Mouse (Mus musculus): Measurements from ENCODE around the gene Ccdc57.

DNA sequence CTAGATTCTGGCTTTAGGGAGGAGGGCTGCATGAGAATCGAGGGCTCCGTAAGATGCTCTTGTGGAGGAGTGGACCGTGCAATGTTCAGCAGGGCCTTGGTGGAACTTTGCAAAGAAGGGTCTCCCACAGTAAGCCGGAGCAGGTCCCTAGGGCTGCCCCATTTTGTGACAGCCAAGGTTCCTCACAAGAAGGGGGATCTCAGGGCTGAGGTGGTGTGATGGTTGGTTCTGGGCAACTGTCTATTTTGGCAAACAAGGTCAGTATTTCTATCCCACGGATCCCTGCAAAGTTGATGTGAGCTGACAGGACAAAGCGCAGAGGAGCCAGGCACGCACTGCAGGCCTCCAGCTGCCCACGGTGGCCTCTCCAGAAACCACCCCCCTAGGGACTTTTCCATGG is 18.6 kb upstream of the Ccdc57 start:
- no peak for TF ChIP-seq POLR2A (IDR thresholded peaks at IDR 0.05; ENCODE audit: low read depth, low read length)
- TF ChIP-seq CTCF (IDR thresholded peaks at IDR 0.05; ENCODE audit: borderline replicate concordance, insufficient read depth, low read length): no peak

Data from embryonic fibroblast, embryonic 13.5 days (primary cell).